Mouse (Mus musculus) lung, adult 2 months (tissue): ENCODE data around the gene D630023F18Rik.

ENCODE experiments used
- CTCF ChIP-seq: fragments of 200-500 bp; IDR thresholded peaks from 2 replicates; pipeline ENCODE4 v1.5.1; 2011; ENCODE audit warnings: mild to moderate bottlenecking, low read length, control low read depth; ENCODE audit not compliant: insufficient read depth
- POLR2A ChIP-seq: fragments of 200-500 bp; IDR thresholded peaks from 2 replicates; pipeline ENCODE4 v1.6.1; 2011; ENCODE audit warnings: low read depth, mild to moderate bottlenecking, control low read depth, low read length, borderline replicate concordance; ENCODE audit errors: extremely low read depth

- TF ChIP-seq CTCF (no peak), POLR2A (no peak)
These were observed 9.8 kb upstream of the D630023F18Rik start for GRCm38 (mm10) chr1:65132833-65133232.
